Mouse (Mus musculus): ENCODE data around the gene Rasgef1c.

DNA sequence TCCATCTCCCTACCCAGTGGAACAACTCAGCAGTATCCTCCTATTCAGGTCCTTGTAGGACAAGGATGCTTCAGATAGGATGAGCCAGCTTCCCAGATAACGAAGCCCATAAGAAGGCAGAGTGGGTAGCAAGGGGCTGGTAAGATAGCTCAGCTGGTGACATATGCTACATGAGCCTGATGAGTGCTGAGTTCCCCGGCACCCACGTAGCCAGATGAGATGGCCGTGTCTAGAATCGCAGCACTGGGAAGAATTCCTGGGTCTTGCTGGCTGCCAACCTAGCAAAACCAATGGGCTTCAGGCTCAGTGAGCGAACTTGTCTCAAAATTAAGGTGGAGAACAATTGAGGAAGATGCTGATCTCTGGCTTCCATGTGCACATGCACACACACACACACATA is 36.1 kb downstream of the Rasgef1c start:
- TF ChIP-seq CTCF (IDR thresholded peaks at IDR 0.05; ENCODE audit: low read depth) (no peak), EP300 (IDR thresholded peaks at IDR 0.05; ENCODE audit: low read depth) (no peak)

Data from heart, postnatal 0 days (tissue).